Mouse (Mus musculus) MEL (cell line): ENCODE measurements around the gene Trim16. TPM values are rescaled to one million over a fixed set of nuclear protein-coding genes. Genes with fewer than 3 reads are reported as not detected.

Experiments
- DNase-seq: peaks from one replicate; pipeline ENCODE4 v3.0.0; 2011; ENCODE audit warnings: low read depth, low spot score
- H3K27ac ChIP-seq: 2 replicates; pipeline ENCODE4 v1.5.1; 2012; ENCODE audit warnings: low read depth, mild to moderate bottlenecking, control low read depth, low read length, moderate library complexity; ENCODE audit not compliant: control insufficient read depth
- H3K27me3 ChIP-seq, 2 experiments: fragments of 150-350 bp in 1 of 2; sonication (generic) in 1 of 2; 2 replicates each; pipeline ENCODE4 v1.6.1; 2012; ENCODE audit warnings: low read length in 2 of 2, mild to moderate bottlenecking in 2 of 2, improper control_type of control experiment in 1 of 2, moderate library complexity in 1 of 2; ENCODE audit not compliant: insufficient read depth in 2 of 2, control insufficient read depth in 1 of 2
- H3K36me3 ChIP-seq, 2 experiments: 2 replicates each; pipeline ENCODE4 v1.6.1; 2012 to 2014; ENCODE audit warnings: low read length in 2 of 2, improper control_type of control experiment in 1 of 2, inconsistent platforms in 1 of 2, mild to moderate bottlenecking in 1 of 2; ENCODE audit not compliant: insufficient read depth in 2 of 2, control insufficient read depth in 1 of 2
- H3K4me1 ChIP-seq, 2 experiments: fragments of 150-350 bp in 1 of 2; sonication (generic) in 1 of 2; 2 replicates each; pipeline ENCODE4 v1.6.1; 2012; ENCODE audit warnings: low read length in 2 of 2, improper control_type of control experiment in 1 of 2, mild to moderate bottlenecking in 1 of 2; ENCODE audit not compliant: insufficient read depth in 2 of 2, control insufficient read depth in 1 of 2
- H3K4me3 ChIP-seq, 2 experiments: fragments of 150-350 bp in 1 of 2; sonication (generic) in 1 of 2; 2 replicates each; pipeline ENCODE4 v1.5.1; 2012; ENCODE audit warnings: low read depth in 2 of 2, low read length in 2 of 2, mild to moderate bottlenecking in 2 of 2, moderate library complexity in 2 of 2, control low read depth in 1 of 2, improper control_type of control experiment in 1 of 2; ENCODE audit not compliant: control insufficient read depth in 1 of 2, insufficient read depth in 1 of 2
- H3K79me2 ChIP-seq: 2 replicates; pipeline ENCODE4 v1.6.1; 2012; ENCODE audit warnings: mild to moderate bottlenecking, low read length, moderate library complexity; ENCODE audit not compliant: control insufficient read depth, poor library complexity, insufficient read depth
- H3K9ac ChIP-seq: 2 replicates; pipeline ENCODE4 v1.6.1; 2012; ENCODE audit warnings: low read depth, mild to moderate bottlenecking, control low read depth, low read length, moderate library complexity; ENCODE audit not compliant: control insufficient read depth, poor library complexity, severe bottlenecking
- H3K9me3 ChIP-seq: fragments of 150-350 bp; sonication (generic); replicated peaks from 2 replicates; pipeline ENCODE4 v1.6.1; 2012; ENCODE audit warnings: mild to moderate bottlenecking, low read length, improper control_type of control experiment, moderate library complexity; ENCODE audit not compliant: insufficient read depth
- CHD1 ChIP-seq: IDR thresholded peaks from 2 replicates; pipeline ENCODE4 v1.6.1; 2012; ENCODE audit warnings: low read depth, mild to moderate bottlenecking, inconsistent platforms, low read length, improper control_type of control experiment
- CTCF ChIP-seq, 3 experiments: IDR thresholded peaks in 2 of 3; conservative IDR thresholded peaks in 1 of 3; 2 replicates each; pipeline ENCODE4 v1.5.1; 2011 to 2012; ENCODE audit warnings: low read length in 3 of 3, low read depth in 2 of 3, mild to moderate bottlenecking in 2 of 3, improper control_type of control experiment in 1 of 3, inconsistent platforms in 1 of 3, mixed read lengths in 1 of 3, moderate library complexity in 1 of 3; ENCODE audit not compliant: control insufficient read depth in 1 of 3, insufficient read depth in 1 of 3, poor library complexity in 1 of 3, severe bottlenecking in 1 of 3
- E2F4 ChIP-seq: IDR thresholded peaks from 2 replicates; pipeline ENCODE4 v1.6.1; 2011; ENCODE audit warnings: low read depth, low read length, improper control_type of control experiment, borderline replicate concordance
- EP300 ChIP-seq, 2 experiments: IDR thresholded peaks; 2 replicates each; pipeline ENCODE4 v1.6.1; 2011; ENCODE audit warnings: improper control_type of control experiment in 2 of 2, low read length in 2 of 2, low read depth in 1 of 2, mild to moderate bottlenecking in 1 of 2
- GATA1 ChIP-seq: IDR thresholded peaks from 2 replicates; pipeline ENCODE4 v1.6.1; 2011; ENCODE audit warnings: low read depth, low read length, improper control_type of control experiment
- MAFK ChIP-seq: IDR thresholded peaks from 2 replicates; pipeline ENCODE4 v1.6.1; 2011; ENCODE audit warnings: low read depth, mild to moderate bottlenecking, low read length, improper control_type of control experiment, borderline replicate concordance
- NRF1 ChIP-seq: IDR thresholded peaks from 2 replicates; pipeline ENCODE4 v1.6.1; 2014; ENCODE audit warnings: low read depth, mild to moderate bottlenecking, inconsistent platforms, low read length, improper control_type of control experiment, moderate library complexity; ENCODE audit not compliant: poor library complexity, insufficient read depth, severe bottlenecking
- POLR2AphosphoS2 ChIP-seq: IDR thresholded peaks from 2 replicates; pipeline ENCODE4 v1.6.1; 2011; ENCODE audit warnings: low read length, improper control_type of control experiment
- POLR2AphosphoS5 ChIP-seq: IDR thresholded peaks from 2 replicates; pipeline ENCODE4 v1.6.1; 2012; ENCODE audit warnings: low read depth, borderline replicate concordance, mild to moderate bottlenecking, inconsistent platforms, low read length, moderate library complexity, mixed read lengths
- RAD21 ChIP-seq: IDR thresholded peaks from 2 replicates; pipeline ENCODE4 v1.6.1; 2011; ENCODE audit warnings: mild to moderate bottlenecking, low read depth, low read length, improper control_type of control experiment
- RCOR1 ChIP-seq: IDR thresholded peaks from 2 replicates; pipeline ENCODE4 v1.6.1; 2012; ENCODE audit warnings: low read depth, mild to moderate bottlenecking, inconsistent platforms, low read length, improper control_type of control experiment
- SIN3A ChIP-seq: IDR thresholded peaks from 2 replicates; pipeline ENCODE4 v1.6.1; 2012; ENCODE audit warnings: low read length, improper control_type of control experiment, inconsistent platforms
- SMC3 ChIP-seq: IDR thresholded peaks from 2 replicates; pipeline ENCODE4 v1.6.1; 2011; ENCODE audit warnings: low read depth, low read length, improper control_type of control experiment
- TBP ChIP-seq: IDR thresholded peaks from 2 replicates; pipeline ENCODE4 v1.8.0; 2011; ENCODE audit warnings: low read depth, low read length, improper control_type of control experiment
- USF1 ChIP-seq: IDR thresholded peaks from 2 replicates; pipeline ENCODE4 v1.6.1; 2014; ENCODE audit warnings: low read depth, mild to moderate bottlenecking, inconsistent platforms, low read length, improper control_type of control experiment, moderate library complexity
- USF2 ChIP-seq, 2 experiments: IDR thresholded peaks; 2 replicates each; pipeline ENCODE4 v1.6.1; 2011 to 2012; ENCODE audit warnings: improper control_type of control experiment in 2 of 2, low read length in 2 of 2, borderline replicate concordance in 1 of 2, inconsistent platforms in 1 of 2, low read depth in 1 of 2, mild to moderate bottlenecking in 1 of 2; ENCODE audit not compliant: insufficient read depth in 1 of 2
- ZKSCAN1 ChIP-seq: IDR thresholded peaks from 2 replicates; pipeline ENCODE4 v1.6.1; 2012; ENCODE audit warnings: low read depth, mild to moderate bottlenecking, inconsistent platforms, low read length, improper control_type of control experiment, moderate library complexity
- ZMIZ1 ChIP-seq: IDR thresholded peaks from 2 replicates; pipeline ENCODE4 v1.6.1; 2012; ENCODE audit warnings: low read depth, mild to moderate bottlenecking, inconsistent platforms, low read length, improper control_type of control experiment, moderate library complexity
- polyA plus RNA-seq, 2 experiments: library from polyadenylated mRNA; stranded (reverse) in 1 of 2; unstranded in 1 of 2; fragments of >175 nt in 1 of 2; fragments of >200 nt in 1 of 2; gene quantifications; 2 replicates each; pipeline versions ENCODE4 v1.2.1 to v1.2.4; 2012; ENCODE audit warnings: low replicate concordance in 2 of 2, low read depth in 1 of 2; ENCODE audit not compliant: insufficient read length in 2 of 2, insufficient read depth in 1 of 2, missing spikeins in 1 of 2
- total RNA-seq: library from RNA; depleted of rRNA; stranded (reverse); fragments of 300-350 nt; gene quantifications from 2 replicates; pipeline ENCODE4 v1.2.3, GENCODE M21; 2012

Trim16 gene
- total and polyA plus RNA-seq, 3 experiments = 3.1 to 5.5 TPM; not detected in 1

DNA sequence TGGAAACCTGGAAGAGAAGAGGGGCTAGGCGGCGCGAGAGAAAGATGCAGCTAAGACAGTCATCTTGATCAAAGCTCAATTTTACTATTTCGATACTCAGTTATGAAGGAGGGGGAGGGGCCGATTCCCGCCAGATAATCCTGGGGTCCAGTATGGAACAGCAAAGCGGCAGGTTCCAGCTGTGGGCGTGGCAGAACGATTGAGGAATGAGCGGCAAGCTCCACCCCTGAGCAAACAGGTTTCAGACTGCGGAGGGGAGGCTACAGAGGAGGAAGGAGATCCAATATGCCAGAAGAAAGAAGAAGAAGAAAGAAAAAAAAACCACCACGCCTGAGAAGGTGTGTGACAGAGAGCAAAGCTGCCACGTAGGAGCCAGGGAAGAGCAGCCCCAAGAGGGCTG, 15.9 kb upstream of the Trim16 start:
- Histone ChIP-seq H3K9me3 (no peaks in the 10 kb centered on the region), H3K9ac (no peak overlapping the region), H3K36me3 (no peaks in the 10 kb centered on the region), H3K27me3 (no peaks in the 10 kb centered on the region; a peak in 1 of 4 replicates), H3K27ac (no peak overlapping the region), H3K4me1 (no peaks in the 10 kb centered on the region), H3K4me3 (no peak overlapping the region), H3K79me2 (no peaks in the 10 kb centered on the region)
- TF ChIP-seq ZKSCAN1 (no peak), CHD1 (no peak), USF1 (no peak), RCOR1 (no peak), SIN3A (no peak), POLR2AphosphoS5 (no peak)
- DNase-seq = no peak

- Histone ChIP-seq H3K79me2 (no peaks in the 10 kb centered on the region), H3K9ac (no peak overlapping the region), H3K27me3 (no peaks in the 10 kb centered on the region; a peak in 1 of 4 replicates), H3K9me3 (no peaks in the 10 kb centered on the region), H3K4me1 (peaks cover 0 to 3% of the 10 kb centered on the region in 2 experiments; a peak in 1 of 4 replicates), H3K27ac (no peak overlapping the region), H3K4me3 (no peak overlapping the region), H3K36me3 (no peaks in the 10 kb centered on the region)
- DNase-seq = no peak
- no peak for TF ChIP-seq ZMIZ1
- no peak for TF ChIP-seq GATA1
- TF ChIP-seq USF2 (IDR thresholded peaks at IDR 0.05; ENCODE audit: borderline replicate concordance in 1 of 2, insufficient read depth in 1 of 2, low read depth in 1 of 2, low read length in 2 of 2) = no peak
- TF ChIP-seq SMC3 = no peak
- no peak for TF ChIP-seq NRF1
Observed at GRCm38 (mm10) chr11:62807965-62808364, 12.1 kb upstream of the Trim16 start.

GRCm38 (mm10) chr11:62809201-62809600, 10.8 kb upstream of the Trim16 start:
- Histone ChIP-seq H3K9ac (no peak overlapping the region), H3K79me2 (no peaks in the 10 kb centered on the region), H3K4me1 (peaks cover under 1 to 3% of the 10 kb centered on the region in 2 experiments; a peak in 2 of 4 replicates)
- no peak for DNase-seq
- no peak for TF ChIP-seq E2F4
- no peak for TF ChIP-seq TBP
- TF ChIP-seq POLR2AphosphoS2 = no peak
- TF ChIP-seq CTCF (IDR thresholded peaks at IDR 0.05 in 2 of 3, conservative IDR thresholded peaks at IDR 0.05 in 1 of 3; ENCODE audit: control insufficient read depth in 1 of 3, insufficient read depth in 1 of 3, low read depth in 2 of 3, low read length in 3 of 3, poor library complexity in 1 of 3, severe bottlenecking in 1 of 3) = peak; percentile 11 to 33 (median 19); a peak in 4 of 6 replicates
- TF ChIP-seq EP300 (IDR thresholded peaks at IDR 0.05; ENCODE audit: low read depth in 1 of 2, low read length in 2 of 2) = no peak
- 0 out of 2 replicates have a peak, but pooled peaks have one; percentile 14 for TF ChIP-seq SMC3
- TF ChIP-seq MAFK = no peak
- TF ChIP-seq RAD21 = peak; percentile 16
- TF ChIP-seq, all 39 proteins: peak for 3
- Histone ChIP-seq H3K4me3 (no peak overlapping the region), H3K27ac (no peak overlapping the region), H3K27me3 (no peaks in the 10 kb centered on the region; a peak in 1 of 4 replicates), H3K36me3 (no peaks in the 10 kb centered on the region), H3K9me3 (no peaks in the 10 kb centered on the region)
